Mouse (Mus musculus) intestine, postnatal 0 days (tissue): ENCODE results near the gene Rassf8. TPM values are rescaled to one million over a fixed set of nuclear protein-coding genes. Genes with fewer than 3 reads are reported as not detected.

Experiments
- ATAC-seq: fragments of 200-750 bp; cut with Nextera tagmentation; 2 replicates; pipeline ENCODE4 v1.8.0; 2017; ENCODE audit warnings: mild to moderate bottlenecking, moderate TSS enrichment, moderate library complexity
- H3K27ac ChIP-seq: fragments of 300-500 bp; sonication (generic); 2 replicates; pipeline ENCODE4 v1.5.1; 2014; ENCODE audit warnings: mild to moderate bottlenecking, low read depth, low read length, moderate library complexity
- H3K27me3 ChIP-seq: fragments of 300-500 bp; sonication (generic); replicated peaks from 2 replicates; pipeline ENCODE4 v1.6.1; 2014; ENCODE audit warnings: low read length, mixed read lengths; ENCODE audit not compliant: control insufficient read depth, insufficient read depth
- H3K36me3 ChIP-seq: fragments of 300-500 bp; sonication (generic); 2 replicates; pipeline ENCODE4 v1.6.1; 2014; ENCODE audit warnings: mild to moderate bottlenecking, moderate library complexity; ENCODE audit not compliant: control insufficient read depth, insufficient read depth
- H3K4me1 ChIP-seq: fragments of 300-500 bp; sonication (generic); replicated peaks from 2 replicates; pipeline ENCODE4 v1.6.1; 2014; ENCODE audit warnings: antibody characterized with exemption, low read length, mixed read lengths; ENCODE audit not compliant: control insufficient read depth, insufficient read depth
- H3K4me2 ChIP-seq: fragments of 300-500 bp; sonication (generic); replicated peaks from 2 replicates; pipeline ENCODE4 v1.6.1; 2014; ENCODE audit warnings: low read depth, mild to moderate bottlenecking, moderate library complexity
- H3K4me3 ChIP-seq: fragments of 300-500 bp; sonication (generic); 2 replicates; pipeline ENCODE4 v1.5.1; 2014; ENCODE audit warnings: low read depth, low read length
- H3K9ac ChIP-seq: fragments of 300-500 bp; sonication (generic); 2 replicates; pipeline ENCODE4 v1.6.1; 2014; ENCODE audit warnings: mild to moderate bottlenecking, low read depth, low read length
- H3K9me3 ChIP-seq: fragments of 300-500 bp; sonication (generic); 2 replicates; pipeline ENCODE4 v1.6.1; 2016; ENCODE audit warnings: mixed run types; ENCODE audit not compliant: control insufficient read depth
- CTCF ChIP-seq: sonication (generic); IDR thresholded peaks from 2 replicates; pipeline ENCODE4 v1.5.1; 2016; ENCODE audit warnings: low read depth, mild to moderate bottlenecking, control low read depth, antibody characterized with exemption, moderate library complexity
- WGBS: fragments of 180-500 bp; shearing (Covaris S2); extraction: QIAGEN DNeasy Blood & Tissue Kit; methylation state at CpG from one replicate; pipeline ENCODE4 v1.1.7; 2014; 5-methylcytosine and 5-hydroxymethylcytosine counted together
- polyA plus RNA-seq: library from polyadenylated mRNA; unstranded; fragments of >200 nt; fragmentation: Nextera tagmentation; extraction: Ambion mirVana; gene quantifications from 2 replicates; pipeline ENCODE4 v1.2.1, GENCODE M21; 2015

Gene Rassf8
- polyA plus RNA-seq, 1 experiment from 2014 or later = 3.3 TPM

GRCm38 (mm10) chr6:145761151-145761935 lies 14.8 kb downstream of the Rassf8 start:
- H3K27me3 ChIP-seq = no peaks in the 10 kb centered on the region
- 0 out of 2 replicates have a peak, but pooled peaks cover 4% of the 10 kb centered on the region for H3K4me1 ChIP-seq
- WGBS = 74% methylated on average over 3 of the region's 3 CpGs
- H3K9ac ChIP-seq = no peak overlapping the region; the same call in 1 of the 2 replicates
- H3K4me2 ChIP-seq = no peak overlapping the region
- H3K4me3 ChIP-seq = no peak overlapping the region
- no peaks in the 10 kb centered on the region for H3K36me3 ChIP-seq
- no peak overlapping the region for H3K27ac ChIP-seq
- H3K9me3 ChIP-seq = no peaks in the 10 kb centered on the region
- TF ChIP-seq CTCF = no peak
- ATAC-seq = no peak

GRCm38 (mm10) chr6:145762016-145762415 lies 15.5 kb downstream of the Rassf8 start:
- ATAC-seq = no peak
- H3K36me3 ChIP-seq = no peaks in the 10 kb centered on the region
- H3K4me3 ChIP-seq = no peak overlapping the region
- 0 out of 2 replicates have a peak, but pooled peaks cover 4% of the 10 kb centered on the region for H3K4me1 ChIP-seq
- 85% methylated on average over 3 of the region's 3 CpGs for WGBS
- no peaks in the 10 kb centered on the region for H3K9me3 ChIP-seq
- H3K4me2 ChIP-seq = no peak overlapping the region
- no peak for TF ChIP-seq CTCF
- no peak overlapping the region for H3K9ac ChIP-seq
- H3K27ac ChIP-seq = no peak overlapping the region
- no peaks in the 10 kb centered on the region for H3K27me3 ChIP-seq

DNA sequence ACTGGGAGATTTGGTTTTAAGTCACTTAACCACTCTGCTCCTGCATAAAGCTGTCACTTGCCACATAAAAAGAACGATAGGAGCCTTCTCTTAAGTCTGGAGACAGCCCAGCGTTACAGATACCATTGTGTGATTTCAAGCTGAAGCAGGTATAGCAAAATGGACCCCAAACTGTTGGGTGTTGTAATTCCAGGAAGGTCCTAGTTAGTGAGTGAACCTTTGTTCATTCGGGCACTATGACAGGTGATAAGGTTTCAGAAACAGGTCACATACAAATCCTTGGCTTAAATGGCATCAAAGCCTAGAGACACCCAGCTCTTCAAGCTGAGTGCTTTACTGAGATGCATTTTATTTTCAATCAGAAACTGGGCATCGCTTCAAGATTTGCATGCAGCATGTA lies 16.5 kb downstream of the Rassf8 start:
- WGBS = 71% methylated on average over 4 of the region's 4 CpGs
- no peaks in the 10 kb centered on the region for H3K9me3 ChIP-seq
- H3K36me3 ChIP-seq = no peaks in the 10 kb centered on the region
- H3K27me3 ChIP-seq = no peaks in the 10 kb centered on the region
- no peak overlapping the region for H3K9ac ChIP-seq
- no peak overlapping the region for H3K4me2 ChIP-seq
- H3K4me1 ChIP-seq = 0 out of 2 replicates have a peak, but pooled peaks cover 4% of the 10 kb centered on the region
- no peak for ATAC-seq
- TF ChIP-seq CTCF = no peak
- H3K27ac ChIP-seq = no peak overlapping the region
- no peak overlapping the region for H3K4me3 ChIP-seq

- 0 out of 2 replicates have a peak, but pooled peaks cover 4% of the 10 kb centered on the region for H3K4me1 ChIP-seq
- H3K27ac ChIP-seq = no peak overlapping the region
- H3K9me3 ChIP-seq = no peaks in the 10 kb centered on the region
- no peak for TF ChIP-seq CTCF
- no peak for ATAC-seq
- WGBS = 71% methylated on average over 7 of the region's 7 CpGs
- H3K4me2 ChIP-seq = no peak overlapping the region
- H3K27me3 ChIP-seq = no peaks in the 10 kb centered on the region
- no peak overlapping the region for H3K4me3 ChIP-seq
- no peak overlapping the region for H3K9ac ChIP-seq
- H3K36me3 ChIP-seq = no peaks in the 10 kb centered on the region
These were observed 18.5 kb downstream of the Rassf8 start for GRCm38 (mm10) chr6:145765011-145765410.

GRCm38 (mm10) chr6:145766971-145767370 lies 20.4 kb downstream of the Rassf8 start:
- no peak overlapping the region for H3K4me2 ChIP-seq
- no peaks in the 10 kb centered on the region for H3K4me1 ChIP-seq
- 80% methylated on average over 6 of the region's 6 CpGs for WGBS
- H3K27me3 ChIP-seq = no peaks in the 10 kb centered on the region
- H3K27ac ChIP-seq = no peak overlapping the region
- H3K4me3 ChIP-seq = no peak overlapping the region
- no peaks in the 10 kb centered on the region for H3K9me3 ChIP-seq
- no peaks in the 10 kb centered on the region for H3K36me3 ChIP-seq
- ATAC-seq = no peak
- no peak overlapping the region for H3K9ac ChIP-seq
- no peak for TF ChIP-seq CTCF

DNA sequence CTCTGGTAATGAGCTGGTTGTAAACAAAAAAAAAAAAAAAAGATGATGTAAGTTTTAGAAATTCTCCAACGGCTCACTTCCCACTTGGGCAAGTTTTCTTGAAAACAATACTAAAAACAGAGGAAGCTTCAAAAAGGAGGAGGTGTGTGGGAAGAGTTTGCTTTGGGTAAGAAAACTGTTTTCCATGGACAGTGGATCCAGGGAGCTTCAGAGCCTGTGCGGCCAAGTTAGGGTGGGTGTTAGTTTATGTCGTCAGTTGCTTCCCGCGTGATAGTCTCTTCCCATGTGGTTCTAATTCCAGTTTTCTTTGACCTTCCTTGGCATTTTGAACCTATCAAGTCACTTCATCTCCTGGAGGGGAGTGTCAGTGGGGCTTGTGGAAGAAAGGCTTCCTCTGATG lies 21.1 kb downstream of the Rassf8 start:
- no peak overlapping the region for H3K9ac ChIP-seq
- no peaks in the 10 kb centered on the region for H3K9me3 ChIP-seq
- WGBS = 85% methylated on average over 5 of the region's 5 CpGs
- no peaks in the 10 kb centered on the region for H3K27me3 ChIP-seq
- no peak for TF ChIP-seq CTCF
- no peaks in the 10 kb centered on the region for H3K36me3 ChIP-seq
- H3K4me1 ChIP-seq = no peaks in the 10 kb centered on the region
- no peak overlapping the region for H3K4me2 ChIP-seq
- no peak overlapping the region for H3K27ac ChIP-seq
- H3K4me3 ChIP-seq = no peak overlapping the region
- ATAC-seq = no peak
